Comparison of ENCODE assay signal across 11 mouse cellular contexts in the genomic region with DNA sequence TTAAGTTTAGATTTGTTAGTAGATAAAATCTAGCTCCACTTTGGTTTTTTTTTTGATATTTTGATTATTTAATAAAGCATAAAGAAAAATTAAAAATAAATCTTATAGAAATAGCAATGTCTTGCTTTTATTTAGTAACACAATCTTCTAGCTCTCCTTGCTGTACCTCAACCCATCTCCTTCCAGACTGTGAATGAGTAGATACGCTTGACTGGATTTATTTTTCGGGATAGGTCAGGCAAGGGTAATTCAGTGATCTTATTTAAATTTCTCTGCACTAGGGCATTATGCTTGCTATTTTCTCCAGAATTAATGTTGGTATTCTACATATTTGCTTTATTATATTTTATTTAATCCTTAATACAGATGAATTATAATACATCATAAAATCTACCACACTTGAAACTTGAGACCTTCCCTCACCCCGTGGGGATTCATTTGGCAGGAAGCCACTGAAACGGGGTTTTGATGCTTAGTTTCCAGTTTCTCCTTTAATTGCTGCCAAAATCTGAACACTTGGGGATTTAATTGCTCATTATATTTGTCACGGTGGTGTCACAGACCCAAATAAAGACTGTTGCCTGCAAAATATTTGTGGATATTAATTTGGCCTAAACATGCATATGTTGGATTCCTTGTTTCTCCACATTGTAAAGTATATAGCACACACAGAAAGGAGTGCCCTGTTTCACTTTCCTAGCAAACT.
DNase-seq lines count a peak whose midpoint lies in the region; TF ChIP-seq lines count a peak whose summit lies in the region.
"Had no signal": no experiment of that assay in that cellular context is flagged by ENCODE, and none has a peak within 500 bp of the region (broad histone marks: within the 10 kb centered on the region; RNA-seq: fewer than 3 reads in every experiment).

No protein-coding gene starts in this region.

- no peak overlapping the region for H3K4me3 ChIP-seq in gastrocnemius, adult 2 months
- H3K4me3 ChIP-seq in myocyte, result no peak overlapping the region
- H3K4me3 ChIP-seq: liver, embryonic 12.5 days had no signal

- no peak for TF ChIP-seq CTCF in gastrocnemius, adult 2 months (IDR thresholded peaks at IDR 0.05)

- H3K79me2 ChIP-seq in myocyte (ENCODE audit: control insufficient read depth, insufficient read depth), result no peaks in the 10 kb centered on the region

- no peak for TF ChIP-seq POLR2A in myocyte (IDR thresholded peaks at IDR 0.05; ENCODE audit: insufficient read length, low read depth)

- H3K36me3 ChIP-seq in myocyte (ENCODE audit: control insufficient read depth, insufficient read depth), result no peaks in the 10 kb centered on the region
- H3K36me3 ChIP-seq: liver, embryonic 12.5 days had no signal

- H3K27ac ChIP-seq in gastrocnemius, adult 2 months, result no peak overlapping the region
- H3K27ac ChIP-seq: liver, embryonic 12.5 days had no signal

- intact Hi-C loops in gastrocnemius, adult 2 months (cut with DNase I), result no loop called here

- no peak overlapping the region for H3ac ChIP-seq in myocyte (ENCODE audit: control insufficient read depth, insufficient read length)

- H3K4me2 ChIP-seq in myocyte (ENCODE audit: low read depth), result peak overlapping the region; percentile 75
- H3K4me2 ChIP-seq: liver, embryonic 12.5 days had no signal

- no peaks in the 10 kb centered on the region for H3K27me3 ChIP-seq in myocyte (ENCODE audit: control insufficient read depth, insufficient read depth, insufficient read length)
- H3K27me3 ChIP-seq: liver, embryonic 12.5 days had no signal

- peak; percentile 2 for DNase-seq in adrenal gland, adult 2 months
- DNase-seq in adrenal gland, postnatal 4 days (ENCODE audit: low spot score in 2 of 2), result no peak
- DNase-seq in kidney, adult 9 months, result peak; percentile 3
- no peak for DNase-seq in kidney, adult 18-20 months
- DNase-seq in gastrocnemius, adult 2 months, result peak; percentile 19
- DNase-seq in testis, postnatal 10 days (ENCODE audit: low spot score), result no peak
- no peak for DNase-seq in T-cell, adult 2 months (ENCODE audit: low spot score)
- DNase-seq: cerebellum, adult 8-10 months; heart, adult 11 months had no signal

TF ChIP-seq in myocyte, 11 proteins besides CTCF, POLR2A, EP300 and RAD21:
- no peak for TF ChIP-seq MAX (IDR thresholded peaks at IDR 0.05; ENCODE audit: low read depth)
- TF ChIP-seq CEBPB (IDR thresholded peaks at IDR 0.05; ENCODE audit: insufficient read depth, poor library complexity, severe bottlenecking), result no peak
- TF ChIP-seq POLR2AphosphoS2 (IDR thresholded peaks at IDR 0.05; ENCODE audit: insufficient read length, low read depth), result no peak
- no peak for TF ChIP-seq REST (IDR thresholded peaks at IDR 0.05; ENCODE audit: insufficient read depth, insufficient read length)
- TF ChIP-seq MYOG (IDR thresholded peaks at IDR 0.05; ENCODE audit: control insufficient read depth in 1 of 3, insufficient read depth in 1 of 3, insufficient read length in 2 of 3, low read depth in 2 of 3), result no peak

Comparison
In these comparisons a context has a peak if more than half of its experiments do, and no peak if none do; other contexts are left out.
1. DNase-seq: peak in adrenal gland, adult 2 months (single experiment), kidney, adult 9 months (single experiment) and gastrocnemius, adult 2 months (single experiment); none in adrenal gland, postnatal 4 days (0 of 2), kidney, adult 18-20 months (single experiment), testis, postnatal 10 days (single experiment) and T-cell, adult 2 months (single experiment).